In genomic region chr11:119907711-119908110, GRCm38 (mm10) we compare ENCODE assay signal across 20 mouse cellular contexts. TPM values are rescaled to one million over a fixed set of nuclear protein-coding genes. Genes with fewer than 3 reads are reported as not detected.
DNase-seq lines count a peak whose midpoint lies in the region; ATAC-seq and TF ChIP-seq lines count a peak whose summit lies in the region.
"Had no signal": no experiment of that assay in that cellular context is flagged by ENCODE, and none has a peak within 500 bp of the region (broad histone marks: within the 10 kb centered on the region; RNA-seq: fewer than 3 reads in every experiment).

No protein-coding gene starts in this region.

- no peaks in the 10 kb centered on the region for H3K9me3 ChIP-seq in embryonic facial prominence, embryonic 13.5 days
- H3K9me3 ChIP-seq in embryonic facial prominence, embryonic 10.5 days, result no peaks in the 10 kb centered on the region
- H3K9me3 ChIP-seq in intestine, embryonic 16.5 days (ENCODE audit: control insufficient read depth, low read length), result no peaks in the 10 kb centered on the region
- H3K9me3 ChIP-seq in intestine, postnatal 0 days (ENCODE audit: control insufficient read depth), result no peaks in the 10 kb centered on the region
- H3K9me3 ChIP-seq in midbrain, embryonic 11.5 days (ENCODE audit: control insufficient read depth, low read length), result no peaks in the 10 kb centered on the region
- H3K9me3 ChIP-seq in midbrain, postnatal 0 days (ENCODE audit: low read length), result no peaks in the 10 kb centered on the region
- H3K9me3 ChIP-seq in neural tube, embryonic 15.5 days (replicated peaks), result no peaks in the 10 kb centered on the region
- H3K9me3 ChIP-seq: liver, embryonic 12.5 days had no signal

- H3K4me1 ChIP-seq in embryonic facial prominence, embryonic 13.5 days, result peaks cover 17% of the 10 kb centered on the region
- H3K4me1 ChIP-seq in embryonic facial prominence, embryonic 10.5 days, result peaks cover 27% of the 10 kb centered on the region
- H3K4me1 ChIP-seq in intestine, embryonic 16.5 days (ENCODE audit: control insufficient read depth, insufficient read depth, low read length), result peaks cover 3% of the 10 kb centered on the region
- no peaks in the 10 kb centered on the region for H3K4me1 ChIP-seq in intestine, postnatal 0 days (replicated peaks; ENCODE audit: control insufficient read depth, insufficient read depth, low read length)
- H3K4me1 ChIP-seq in midbrain, embryonic 11.5 days (ENCODE audit: control insufficient read depth, insufficient read depth, low read length), result no peaks in the 10 kb centered on the region; the same call in 1 of the 2 replicates
- no peaks in the 10 kb centered on the region for H3K4me1 ChIP-seq in midbrain, postnatal 0 days (ENCODE audit: insufficient read depth, low read length)
- H3K4me1 ChIP-seq in neural tube, embryonic 15.5 days, result peaks cover 31% of the 10 kb centered on the region

- WGBS in embryonic facial prominence, embryonic 13.5 days, result 55% methylated on average over 7 of the region's 7 CpGs
- 54% methylated on average over 7 of the region's 7 CpGs for WGBS in embryonic facial prominence, embryonic 10.5 days
- WGBS in intestine, embryonic 16.5 days, result 52% methylated on average over 7 of the region's 7 CpGs
- 54% methylated on average over 7 of the region's 7 CpGs for WGBS in intestine, postnatal 0 days
- WGBS in midbrain, embryonic 11.5 days, result 43% methylated on average over 7 of the region's 7 CpGs
- 36% methylated on average over 7 of the region's 7 CpGs for WGBS in midbrain, postnatal 0 days
- WGBS in neural tube, embryonic 15.5 days, result 55% methylated on average over 7 of the region's 7 CpGs

- no peak overlapping the region; the same call in 1 of the 2 replicates for H3K4me2 ChIP-seq in embryonic facial prominence, embryonic 13.5 days
- no peak overlapping the region for H3K4me2 ChIP-seq in intestine, embryonic 16.5 days (ENCODE audit: low read depth, low read length)
- no peak overlapping the region for H3K4me2 ChIP-seq in intestine, postnatal 0 days (replicated peaks; ENCODE audit: low read depth)
- H3K4me2 ChIP-seq in midbrain, embryonic 11.5 days, result no peak overlapping the region
- no peak overlapping the region for H3K4me2 ChIP-seq in midbrain, postnatal 0 days (ENCODE audit: low read depth, low read length, poor library complexity, severe bottlenecking)
- H3K4me2 ChIP-seq in neural tube, embryonic 15.5 days, result no peak overlapping the region
- H3K4me2 ChIP-seq: heart, embryonic 11.5 days; liver, embryonic 12.5 days had no signal

- DNase-seq in embryonic facial prominence, embryonic 10.5 days (ENCODE audit: low spot score), result no peak
- DNase-seq in midbrain, embryonic 11.5 days (ENCODE audit: low spot score, missing footprints), result no peak
- no peak for DNase-seq in midbrain, postnatal 0 days (ENCODE audit: low spot score)
- DNase-seq: adrenal gland, postnatal 14 days; cerebellum, adult 9-10 months; forebrain, postnatal 0 days; gastrocnemius, postnatal 14 days; heart, adult 11 months; kidney, postnatal 25 days; lung, adult 18-20 months; lung, postnatal 10 days; midbrain, embryonic 14.5 days had no signal

- H3K36me3 ChIP-seq in embryonic facial prominence, embryonic 13.5 days, result no peaks in the 10 kb centered on the region
- no peaks in the 10 kb centered on the region for H3K36me3 ChIP-seq in embryonic facial prominence, embryonic 10.5 days (replicated peaks)
- no peaks in the 10 kb centered on the region for H3K36me3 ChIP-seq in intestine, embryonic 16.5 days (ENCODE audit: control insufficient read depth, insufficient read depth, low read length)
- H3K36me3 ChIP-seq in intestine, postnatal 0 days (ENCODE audit: control insufficient read depth, insufficient read depth), result no peaks in the 10 kb centered on the region
- no peaks in the 10 kb centered on the region for H3K36me3 ChIP-seq in midbrain, embryonic 11.5 days (ENCODE audit: control insufficient read depth, insufficient read depth, low read length)
- H3K36me3 ChIP-seq in midbrain, postnatal 0 days (ENCODE audit: insufficient read depth, low read length), result no peaks in the 10 kb centered on the region
- no peaks in the 10 kb centered on the region for H3K36me3 ChIP-seq in neural tube, embryonic 15.5 days
- H3K36me3 ChIP-seq: liver, embryonic 12.5 days had no signal

- no peak for TF ChIP-seq CTCF in intestine, postnatal 0 days (IDR thresholded peaks at IDR 0.05; ENCODE audit: low read depth)
- no peak for TF ChIP-seq CTCF in midbrain, postnatal 0 days (IDR thresholded peaks at IDR 0.05)

- no peak overlapping the region for H3K4me3 ChIP-seq in embryonic facial prominence, embryonic 13.5 days
- no peak overlapping the region for H3K4me3 ChIP-seq in embryonic facial prominence, embryonic 10.5 days
- H3K4me3 ChIP-seq in intestine, embryonic 16.5 days (ENCODE audit: low read length), result no peak overlapping the region
- no peak overlapping the region for H3K4me3 ChIP-seq in intestine, postnatal 0 days (ENCODE audit: low read depth, low read length)
- H3K4me3 ChIP-seq in midbrain, embryonic 11.5 days (ENCODE audit: low read depth, low read length), result no peak overlapping the region
- H3K4me3 ChIP-seq in midbrain, postnatal 0 days (ENCODE audit: low read depth, low read length), result no peak overlapping the region
- H3K4me3 ChIP-seq in neural tube, embryonic 15.5 days (replicated peaks), result no peak overlapping the region
- H3K4me3 ChIP-seq: liver, embryonic 12.5 days; myocyte had no signal

- H3K9ac ChIP-seq in embryonic facial prominence, embryonic 13.5 days, result peak overlapping the region; percentile 36; the same call in 1 of the 2 replicates
- H3K9ac ChIP-seq in intestine, embryonic 16.5 days (ENCODE audit: low read depth, low read length), result peak overlapping the region; percentile 16; the same call in 1 of the 2 replicates
- H3K9ac ChIP-seq in intestine, postnatal 0 days (ENCODE audit: low read depth, low read length), result no peak overlapping the region
- 0 out of 2 replicates have a peak overlapping the region, but pooled peaks have one; percentile 18 for H3K9ac ChIP-seq in midbrain, embryonic 11.5 days (ENCODE audit: low read length)
- no peak overlapping the region for H3K9ac ChIP-seq in midbrain, postnatal 0 days (replicated peaks; ENCODE audit: low read length, poor library complexity, severe bottlenecking)
- 0 out of 2 replicates have a peak overlapping the region, but pooled peaks have one; percentile 3 for H3K9ac ChIP-seq in neural tube, embryonic 15.5 days (replicated peaks)
- H3K9ac ChIP-seq: forebrain, postnatal 0 days; liver, embryonic 12.5 days had no signal

- no peak for ATAC-seq in embryonic facial prominence, embryonic 13.5 days (ENCODE audit: insufficient number of reproducible peaks, insufficient read depth, low FRiP score, low TSS enrichment, low read depth)
- no peak for ATAC-seq in intestine, embryonic 16.5 days
- no peak for ATAC-seq in intestine, postnatal 0 days
- ATAC-seq in midbrain, embryonic 11.5 days (ENCODE audit: low FRiP score), result no peak
- ATAC-seq in midbrain, postnatal 0 days (ENCODE audit: low FRiP score), result no peak
- no peak for ATAC-seq in neural tube, embryonic 15.5 days (ENCODE audit: low FRiP score)
- ATAC-seq: CD4-positive, CD25-positive, alpha-beta regulatory T cell, adult 4 months; forebrain, postnatal 0 days; liver, embryonic 12.5 days had no signal

- peaks cover 29% of the 10 kb centered on the region for H3K27me3 ChIP-seq in embryonic facial prominence, embryonic 13.5 days
- peaks cover 21% of the 10 kb centered on the region; the same call in 1 of the 2 replicates for H3K27me3 ChIP-seq in embryonic facial prominence, embryonic 10.5 days (replicated peaks; ENCODE audit: low read depth, poor library complexity, severe bottlenecking)
- 0 out of 2 replicates have a peak, but pooled peaks cover 5% of the 10 kb centered on the region for H3K27me3 ChIP-seq in intestine, embryonic 16.5 days (replicated peaks; ENCODE audit: control insufficient read depth, insufficient read depth, low read length)
- H3K27me3 ChIP-seq in intestine, postnatal 0 days (replicated peaks; ENCODE audit: control insufficient read depth, insufficient read depth, low read length), result 0 out of 2 replicates have a peak, but pooled peaks cover 2% of the 10 kb centered on the region
- no peaks in the 10 kb centered on the region for H3K27me3 ChIP-seq in midbrain, embryonic 11.5 days (ENCODE audit: control insufficient read depth, insufficient read depth, low read length)
- no peaks in the 10 kb centered on the region for H3K27me3 ChIP-seq in midbrain, postnatal 0 days (ENCODE audit: insufficient read depth, low read length)
- peaks cover 11% of the 10 kb centered on the region; the same call in 1 of the 2 replicates for H3K27me3 ChIP-seq in neural tube, embryonic 15.5 days (replicated peaks)

- no peak overlapping the region for H3K27ac ChIP-seq in embryonic facial prominence, embryonic 13.5 days
- no peak overlapping the region for H3K27ac ChIP-seq in embryonic facial prominence, embryonic 10.5 days (replicated peaks)
- no peak overlapping the region for H3K27ac ChIP-seq in intestine, embryonic 16.5 days (ENCODE audit: low read length)
- no peak overlapping the region for H3K27ac ChIP-seq in intestine, postnatal 0 days (ENCODE audit: low read depth, low read length)
- H3K27ac ChIP-seq in midbrain, embryonic 11.5 days (ENCODE audit: low read depth, low read length), result no peak overlapping the region
- H3K27ac ChIP-seq in midbrain, postnatal 0 days (ENCODE audit: low read depth, low read length), result no peak overlapping the region
- H3K27ac ChIP-seq in neural tube, embryonic 15.5 days (replicated peaks), result no peak overlapping the region
- H3K27ac ChIP-seq: liver, embryonic 12.5 days had no signal

RNA-seq across cellular contexts. Expression of gene Chmp6, which starts 5.5 kb away (rescaled TPM):
- 103 and 104 TPM in 2 replicates for polyA plus RNA-seq in embryonic facial prominence, embryonic 13.5 days (2015; fragmentation: Nextera tagmentation; extraction: Ambion mirVana)
- polyA plus RNA-seq in embryonic facial prominence, embryonic 10.5 days (2016; fragmentation: Nextera tagmentation; extraction: Ambion mirVana), result 117 and 120 TPM in 2 replicates
- 92.2 and 94.3 TPM in 2 replicates for polyA plus RNA-seq in intestine, embryonic 16.5 days (2015; fragmentation: Nextera tagmentation; extraction: Ambion mirVana)
- polyA plus RNA-seq in intestine, postnatal 0 days (2015; fragmentation: Nextera tagmentation; extraction: Ambion mirVana), result 121 and 123 TPM in 2 replicates
- polyA plus RNA-seq in midbrain, embryonic 11.5 days (2014; fragmentation: Nextera tagmentation; extraction: Ambion mirVana), result 85.4 and 91.8 TPM in 2 replicates
- 79.5 and 101 TPM in 2 replicates for total RNA-seq in midbrain, postnatal 0 days (2014; rRNA removed)
- polyA plus RNA-seq in midbrain, postnatal 0 days (2015; fragmentation: Nextera tagmentation; extraction: Ambion mirVana), result 121 and 129 TPM in 2 replicates
- polyA plus RNA-seq in neural tube, embryonic 15.5 days (2015; fragmentation: Nextera tagmentation; extraction: Ambion mirVana), result 99.0 and 105 TPM in 2 replicates

RNA-seq across cellular contexts. Expression of gene Baiap2, which starts 34.9 kb away (rescaled TPM):
- 17.5 and 20.0 TPM in 2 replicates for polyA plus RNA-seq in embryonic facial prominence, embryonic 13.5 days (2015; fragmentation: Nextera tagmentation; extraction: Ambion mirVana)
- 9.6 and 11.0 TPM in 2 replicates for polyA plus RNA-seq in embryonic facial prominence, embryonic 10.5 days (2016; fragmentation: Nextera tagmentation; extraction: Ambion mirVana)
- 10.1 and 11.8 TPM in 2 replicates for polyA plus RNA-seq in intestine, embryonic 16.5 days (2015; fragmentation: Nextera tagmentation; extraction: Ambion mirVana)
- 4.2 and 4.3 TPM in 2 replicates for polyA plus RNA-seq in intestine, postnatal 0 days (2015; fragmentation: Nextera tagmentation; extraction: Ambion mirVana)
- 9.0 and 9.8 TPM in 2 replicates for polyA plus RNA-seq in midbrain, embryonic 11.5 days (2014; fragmentation: Nextera tagmentation; extraction: Ambion mirVana)
- 23.8 and 32.7 TPM in 2 replicates for total RNA-seq in midbrain, postnatal 0 days (2014; rRNA removed)
- polyA plus RNA-seq in midbrain, postnatal 0 days (2015; fragmentation: Nextera tagmentation; extraction: Ambion mirVana), result 18.0 TPM in 2 replicates
- polyA plus RNA-seq in neural tube, embryonic 15.5 days (2015; fragmentation: Nextera tagmentation; extraction: Ambion mirVana), result 16.6 and 20.5 TPM in 2 replicates

Comparison
In these comparisons a context has a peak if more than half of its experiments do, and no peak if none do; other contexts are left out.
1. H3K9ac ChIP-seq: peak in embryonic facial prominence, embryonic 13.5 days (single experiment), intestine, embryonic 16.5 days (single experiment), midbrain, embryonic 11.5 days (single experiment) and neural tube, embryonic 15.5 days (single experiment); none in intestine, postnatal 0 days (single experiment) and midbrain, postnatal 0 days (single experiment).